Mouse (Mus musculus) cerebellum, adult 2 months (tissue): ENCODE measurements around the gene Bmf.

Source experiments
- CTCF ChIP-seq: fragments of 200-500 bp; IDR thresholded peaks from 2 replicates; pipeline ENCODE4 v1.5.1; 2011; ENCODE audit warnings: low read depth, mild to moderate bottlenecking, control low read depth, low read length, moderate library complexity, borderline replicate concordance; ENCODE audit not compliant: insufficient read depth
- POLR2A ChIP-seq: fragments of 200-500 bp; IDR thresholded peaks from 2 replicates; pipeline ENCODE4 v1.6.1; 2011; ENCODE audit warnings: low read length, control low read depth, borderline replicate concordance; ENCODE audit not compliant: insufficient read depth

GRCm38 (mm10) chr2:118562015-118562414, 12.5 kb upstream of the Bmf start:
- TF ChIP-seq POLR2A (no peak), CTCF (no peak)
